Mouse (Mus musculus) hematopoietic stem cell, adult 5-6 weeks (primary cell): ENCODE data around the gene Plekhg2. TPM values are rescaled to one million over a fixed set of nuclear protein-coding genes. Genes with fewer than 3 reads are reported as not detected.
A peak's percentile ranks its signal among the peaks of the same experiment; 100 is the strongest.

Experiments
- ATAC-seq, 2 experiments: fragments of 125-278 bp in 1 of 2; replicated peaks in 1 of 2; 2 replicates each; pipeline ENCODE4 v1.8.0; 2016 to 2017; ENCODE audit warnings: inconsistent platforms in 2 of 2, mild to moderate bottlenecking in 2 of 2, moderate number of reproducible peaks in 2 of 2, low read depth in 1 of 2, moderate TSS enrichment in 1 of 2; ENCODE audit not compliant: low FRiP score in 2 of 2, poor library complexity in 2 of 2, severe bottlenecking in 2 of 2, insufficient read depth in 1 of 2, low TSS enrichment in 1 of 2
- total RNA-seq: library from RNA; stranded (forward); fragments of 172-1452, 232-1000 nt; gene quantifications from 2 replicates; pipeline ENCODE4 v1.2.3, GENCODE M21; 2017

Gene Plekhg2
- total RNA-seq, 1 experiment from 2014 or later, result 12.5 TPM

GRCm38 (mm10) chr7:28374647-28375046 lies 2.2 kb upstream of the Plekhg2 start:
- no peak for ATAC-seq

DNA sequence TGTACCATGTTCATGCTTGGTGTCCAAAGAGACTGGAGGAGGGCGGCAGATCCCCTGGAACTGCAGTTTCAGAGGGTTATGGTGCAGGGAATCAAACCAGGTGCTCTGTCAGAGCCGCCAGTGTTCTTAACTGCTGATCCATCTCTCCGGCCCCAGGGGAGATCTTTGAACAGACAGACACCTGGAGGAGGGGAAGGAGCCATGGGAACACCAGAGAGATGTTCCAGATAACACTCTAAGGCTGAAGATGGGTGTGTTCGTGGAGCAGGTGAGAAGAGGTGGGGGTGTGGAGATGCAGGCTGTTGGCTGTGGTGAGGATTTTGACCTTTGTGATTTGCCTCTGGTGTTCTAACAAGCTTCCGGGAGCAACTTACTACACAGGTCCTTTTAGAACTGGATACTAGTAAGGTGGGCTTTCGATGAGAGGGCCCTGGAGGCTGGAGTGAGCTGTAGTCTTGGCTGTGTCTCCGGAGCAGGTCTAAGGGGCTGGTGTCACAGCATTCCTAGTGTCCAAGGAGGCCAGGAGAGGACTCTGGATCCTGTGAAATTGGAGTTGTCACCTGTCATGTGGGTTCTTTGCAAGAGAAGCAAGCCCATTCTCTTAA lies 1.6 kb upstream of the Plekhg2 start:
- no peak for ATAC-seq

GRCm38 (mm10) chr7:28373131-28373581 lies 757 bp upstream of the Plekhg2 start:
- ATAC-seq, result peak; percentile 2 to 8; a peak in 2 of 4 replicates

GRCm38 (mm10) chr7:28371514-28371989 lies 847 bp downstream of the Plekhg2 start:
- ATAC-seq, result no peak

GRCm38 (mm10) chr7:28370977-28371513 lies 1.4 kb downstream of the Plekhg2 start:
- ATAC-seq, result no peak

DNA sequence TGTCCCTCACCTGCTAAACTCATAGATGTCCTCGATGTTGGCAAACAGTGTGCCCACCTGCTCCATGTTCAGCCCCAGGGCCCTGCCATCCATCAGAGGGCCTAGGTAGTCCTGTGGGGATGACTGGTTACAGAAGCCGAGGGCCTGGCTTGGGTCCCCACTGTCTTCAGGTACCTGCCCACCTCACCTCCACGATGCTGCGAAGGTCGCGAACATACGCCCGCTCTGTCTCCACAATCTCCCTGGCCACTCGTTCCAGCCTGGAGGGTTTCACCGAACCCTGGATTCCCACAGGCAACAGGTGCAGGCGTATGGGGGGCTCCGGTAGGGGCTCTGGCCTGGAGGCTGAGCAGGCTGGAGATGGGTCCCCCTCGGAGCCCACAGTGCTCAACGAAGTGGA lies 2.3 kb downstream of the Plekhg2 start:
- ATAC-seq, result no peak

DNA sequence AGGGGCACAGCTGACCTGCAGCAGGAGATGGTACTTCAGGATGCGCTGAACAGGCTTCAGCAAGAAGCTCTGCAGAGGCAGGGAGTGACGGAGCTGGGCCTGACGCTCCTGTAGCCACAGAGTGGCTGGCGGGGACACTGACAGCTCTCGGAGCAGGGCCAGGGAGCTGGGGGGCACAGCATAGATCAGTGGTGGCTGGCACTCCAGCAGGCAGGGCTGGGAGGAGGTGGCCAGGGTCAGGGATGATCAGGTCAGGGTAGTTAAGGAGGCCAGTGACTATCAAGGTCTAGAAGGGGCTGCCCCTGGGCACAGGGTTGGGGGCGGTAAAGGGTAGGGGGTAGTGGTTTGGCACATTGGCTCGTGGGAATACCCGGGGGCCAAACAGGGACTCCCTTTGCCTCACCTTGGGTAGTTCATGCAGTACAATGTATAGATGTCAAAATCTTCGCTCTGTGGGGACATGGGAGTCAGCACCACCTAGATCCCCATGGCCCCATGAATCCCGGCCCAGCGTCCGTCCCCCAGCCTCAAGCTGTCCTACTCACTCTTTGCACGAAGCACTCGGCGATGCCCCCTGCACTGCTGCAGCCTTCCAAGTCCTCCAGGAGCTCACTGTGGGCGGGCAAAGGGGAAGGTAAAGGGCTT lies 4.0 kb downstream of the Plekhg2 start:
- ATAC-seq, result no peak

DNA sequence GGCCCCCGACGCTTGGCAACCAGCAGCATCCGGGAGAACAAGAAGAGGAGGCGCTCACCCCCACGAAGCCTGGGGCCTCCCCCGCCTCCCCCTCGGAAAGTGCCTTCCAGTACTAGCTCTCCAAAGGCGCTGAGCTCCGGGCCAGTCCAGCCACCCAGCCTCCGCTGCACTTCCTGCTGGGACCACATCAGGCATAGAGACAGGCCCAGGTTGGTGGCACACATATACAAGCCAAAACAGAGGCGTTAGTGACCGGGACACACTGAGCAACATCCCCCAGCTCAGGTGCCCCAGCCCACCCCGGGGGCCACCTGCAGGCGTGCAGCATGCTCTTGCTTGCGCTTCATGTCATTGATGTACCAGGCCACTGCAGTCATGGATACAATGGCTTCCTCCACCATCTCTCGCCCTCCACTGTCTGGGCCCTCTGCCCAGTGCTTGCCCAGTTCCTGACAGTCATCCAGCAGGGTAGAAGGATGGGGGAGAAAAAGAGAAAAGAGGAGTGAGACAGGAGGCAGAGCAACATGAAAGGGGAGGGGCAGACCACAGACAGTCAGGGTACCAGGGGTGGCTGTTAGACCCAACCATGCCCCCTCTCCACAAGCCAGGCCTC lies 4.6 kb downstream of the Plekhg2 start:
- ATAC-seq, result no peak

DNA sequence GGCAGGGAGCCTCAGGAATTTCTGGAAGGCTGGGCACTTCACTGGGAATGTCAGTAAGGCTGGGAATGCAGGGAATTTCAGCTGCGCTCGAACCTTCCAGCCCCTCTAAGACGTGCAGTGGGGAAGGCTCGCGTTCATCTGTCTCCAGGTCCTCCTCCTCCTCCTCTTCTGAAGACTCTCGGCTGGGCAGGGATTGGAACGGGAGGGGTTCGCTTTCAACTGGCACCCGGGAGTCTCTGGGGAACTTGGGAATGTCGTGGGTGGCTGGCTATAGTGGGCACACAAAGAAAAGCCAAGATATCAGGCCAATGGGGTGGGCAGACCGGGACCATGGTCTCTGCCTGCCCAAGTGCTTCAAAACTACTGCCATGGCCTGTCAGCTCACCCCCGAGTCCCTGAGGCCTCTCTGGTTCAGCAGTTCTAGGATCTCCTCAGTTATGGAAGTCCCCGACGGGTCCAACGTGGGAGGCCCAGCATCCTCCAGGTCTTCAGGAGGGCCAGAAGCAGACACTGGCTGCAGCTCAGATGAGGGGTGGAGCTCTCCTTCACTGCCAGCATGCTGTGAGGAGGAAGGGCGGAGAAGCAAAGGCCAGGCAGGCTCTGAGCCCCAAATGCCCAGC lies 9.8 kb downstream of the Plekhg2 start:
- no peak; a peak in 1 of 4 replicates for ATAC-seq

DNA sequence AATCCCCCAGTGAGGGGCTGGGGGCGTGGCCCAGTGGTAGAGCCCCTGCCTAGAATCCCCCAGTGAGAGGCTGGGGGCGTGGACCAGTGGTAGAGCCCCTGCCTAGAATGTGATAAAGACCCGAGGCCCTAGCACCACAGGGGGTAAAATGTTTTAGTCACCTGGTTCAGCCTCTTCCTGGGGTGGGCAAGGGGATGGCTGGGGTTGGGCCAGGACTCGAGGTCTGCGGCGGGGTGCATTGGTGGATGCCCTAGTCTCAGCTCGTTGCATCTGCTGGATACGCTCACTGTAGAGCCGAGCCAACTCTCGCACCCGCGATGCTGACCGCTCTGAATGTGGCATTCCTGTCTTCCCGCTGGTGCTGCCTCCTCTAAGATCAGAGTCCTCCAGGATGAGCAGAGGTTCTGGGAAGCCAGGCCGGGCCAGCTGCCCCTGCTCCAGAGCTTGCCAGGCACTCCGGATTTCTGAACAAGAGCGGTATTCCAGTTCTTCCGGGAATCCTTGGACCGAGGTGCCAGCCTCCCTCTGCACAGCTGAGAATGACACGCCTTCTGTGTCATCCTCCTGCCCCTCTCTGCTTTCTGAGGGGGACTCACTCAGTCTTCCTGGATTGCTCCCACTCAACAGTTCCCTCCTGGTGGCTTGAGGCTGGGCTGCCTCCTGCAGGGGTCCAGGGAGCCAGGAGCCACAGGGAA lies 10.6 kb downstream of the Plekhg2 start:
- no peak for ATAC-seq

DNA sequence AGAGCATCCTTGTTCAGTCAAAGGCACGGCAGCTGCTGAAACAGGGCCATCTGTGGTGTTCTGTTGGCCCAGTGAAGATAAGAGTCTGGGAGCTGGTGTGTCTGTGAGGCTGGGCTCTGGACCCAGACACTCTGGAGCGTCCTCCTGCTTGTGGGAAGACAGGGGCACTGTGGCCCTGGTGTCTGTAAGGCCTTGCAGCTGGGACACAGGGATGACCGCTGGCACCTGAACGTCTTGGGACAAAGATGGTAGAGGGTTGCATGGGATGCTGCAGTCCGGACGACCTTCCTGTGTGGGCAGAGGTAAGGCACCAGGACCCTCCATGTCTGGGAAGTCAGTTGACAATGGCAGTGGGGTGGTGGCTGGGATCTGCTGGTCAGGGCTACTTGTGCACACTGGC lies 12.1 kb downstream of the Plekhg2 start:
- ATAC-seq, result no peak

GRCm38 (mm10) chr7:28359854-28360253 lies 12.5 kb downstream of the Plekhg2 start:
- ATAC-seq, result no peak

DNA sequence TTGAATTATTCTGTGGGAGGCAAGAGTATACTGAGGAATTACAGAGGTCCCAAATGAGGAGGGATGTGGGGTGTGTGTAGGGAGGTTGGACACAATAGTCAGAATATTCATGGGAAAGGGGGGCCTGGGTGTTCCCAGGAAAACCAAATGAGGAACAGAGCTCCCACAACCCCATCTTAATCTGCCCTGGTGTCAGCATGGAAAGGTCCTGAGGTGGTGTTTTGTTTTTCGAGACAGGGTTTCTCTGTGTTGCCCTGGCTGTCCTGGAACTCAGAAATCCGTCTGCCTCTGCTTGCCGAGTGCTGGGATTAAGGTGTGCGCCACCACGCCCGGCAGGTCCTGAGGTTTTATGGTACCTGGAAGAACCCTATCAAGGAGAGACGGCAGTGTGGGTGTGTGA lies 14.0 kb downstream of the Plekhg2 start:
- ATAC-seq, result no peak

DNA sequence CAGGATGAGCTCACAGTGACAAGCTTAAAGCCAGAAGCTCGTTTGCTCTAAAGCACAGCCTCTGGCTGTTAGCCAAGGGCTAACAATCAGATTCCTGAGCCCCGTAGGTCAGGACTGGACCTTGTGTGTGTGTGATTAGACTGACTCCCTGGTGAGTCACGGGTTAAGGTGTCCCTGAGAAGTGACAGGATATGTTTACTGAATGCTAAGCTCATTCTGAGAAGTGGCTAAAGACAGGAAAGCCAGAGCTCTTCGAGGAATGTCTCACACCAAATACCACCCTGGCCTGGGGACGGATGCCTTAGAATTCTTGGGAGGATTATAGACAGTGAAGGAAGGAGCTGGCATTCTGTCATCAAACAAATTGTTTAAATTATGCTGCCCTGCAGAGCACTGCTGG lies 14.4 kb downstream of the Plekhg2 start:
- no peak for ATAC-seq

DNA sequence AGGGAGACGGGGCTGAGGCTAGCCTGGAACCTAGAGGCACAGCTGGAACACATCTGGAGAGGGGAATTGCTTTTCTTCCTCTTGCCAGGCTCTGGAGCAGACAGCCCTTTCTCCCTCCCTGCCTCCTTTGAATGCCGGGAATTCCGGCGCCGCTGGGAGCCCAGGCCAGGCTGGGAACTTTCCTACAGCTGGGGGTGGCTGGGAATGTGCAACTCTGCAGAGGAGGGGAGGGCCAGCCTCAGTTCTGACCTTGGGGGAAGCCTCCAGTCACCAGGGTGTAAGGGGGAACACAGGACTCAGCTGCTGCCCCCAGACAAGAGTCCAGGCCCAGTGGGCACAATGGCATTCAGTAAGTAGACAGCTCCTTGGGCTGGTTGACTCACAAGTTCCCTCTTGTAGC lies 15.4 kb downstream of the Plekhg2 start:
- ATAC-seq, result no peak

- peak in 1 of 2 experiments; percentile 24; a peak in 1 of 4 replicates for ATAC-seq
Observed at GRCm38 (mm10) chr7:28355221-28355620, 17.2 kb downstream of the Plekhg2 start.

GRCm38 (mm10) chr7:28354596-28354995 lies 17.8 kb downstream of the Plekhg2 start:
- ATAC-seq, result no peak
